Mouse (Mus musculus): ENCODE results near the gene Chad. TPM values are rescaled to one million over a fixed set of nuclear protein-coding genes. Genes with fewer than 3 reads are reported as not detected.

Chad gene
- polyA plus RNA-seq, 1 experiment from 2014 or later: 0.39 TPM

DNA sequence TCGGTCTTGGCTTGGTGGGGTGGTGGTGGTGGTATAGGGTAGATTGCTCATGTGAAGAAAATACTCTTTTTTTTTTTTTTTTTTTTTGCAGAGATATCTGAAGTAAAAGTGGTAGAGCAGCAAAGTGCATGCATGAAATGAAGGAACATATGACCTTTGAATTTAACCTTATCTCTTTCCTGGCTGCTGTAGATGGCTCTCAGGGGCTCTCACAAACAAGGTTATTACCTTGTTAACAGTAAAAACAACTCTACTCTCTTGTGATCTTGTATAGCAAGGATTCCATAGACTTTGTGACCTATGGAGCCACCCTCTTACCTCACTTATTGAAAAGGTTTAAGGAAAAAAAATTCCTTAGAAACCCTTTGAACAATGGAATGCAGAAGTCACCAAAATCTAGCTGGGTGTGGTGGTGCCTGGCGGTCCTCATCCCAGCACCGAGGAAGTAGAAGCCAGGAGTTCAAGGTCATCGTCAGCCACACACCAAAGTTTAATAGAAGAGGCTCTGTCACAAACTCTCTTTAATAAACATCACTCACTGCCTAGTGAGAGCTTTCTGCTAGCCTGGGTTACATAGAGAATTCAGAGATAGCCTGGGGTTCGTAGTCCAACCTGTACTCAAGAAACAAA is 15.4 kb downstream of the Chad start:
- Histone ChIP-seq H3K4me2 (ENCODE audit: low read length) (no peak overlapping the region), H3K27ac (ENCODE audit: low read depth, low read length) (no peak overlapping the region), H3K4me3 (ENCODE audit: low read length) (no peak overlapping the region), H3K27me3 (replicated peaks; ENCODE audit: control insufficient read depth, insufficient read depth, low read length) (no peaks in the 10 kb centered on the region), H3K4me1 (ENCODE audit: control insufficient read depth, insufficient read depth, low read depth, low read length) (no peaks in the 10 kb centered on the region), H3K9me3 (ENCODE audit: control insufficient read depth, low read length) (no peaks in the 10 kb centered on the region), H3K9ac (ENCODE audit: low read depth, low read length) (no peak overlapping the region), H3K36me3 (ENCODE audit: control insufficient read depth, insufficient read depth, low read length) (no peaks in the 10 kb centered on the region)
- ATAC-seq: no peak
- WGBS: 90% methylated on average over 5 of the region's 5 CpGs

DNA sequence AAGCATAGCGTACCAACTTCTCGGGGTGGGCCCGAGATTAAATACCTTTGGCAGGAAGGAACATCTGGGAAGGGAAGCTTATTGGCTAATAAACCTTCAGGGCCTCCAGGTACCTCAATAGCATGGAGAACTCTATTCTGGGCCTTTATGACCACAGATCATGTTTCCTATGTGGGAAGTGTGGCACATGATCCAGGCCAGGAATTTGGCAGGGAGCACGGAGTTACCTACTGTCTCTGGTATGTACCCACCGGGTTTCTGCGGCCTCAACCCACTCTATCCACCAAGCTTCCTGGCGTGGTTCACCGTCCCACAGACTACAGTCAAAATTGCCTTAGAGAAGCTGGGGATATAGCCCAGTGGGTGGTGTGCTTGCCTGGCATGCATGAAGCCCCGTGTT is 20.2 kb downstream of the Chad start:
- no peaks in the 10 kb centered on the region for H3K36me3 ChIP-seq (ENCODE audit: control insufficient read depth, insufficient read depth, low read length)
- no peaks in the 10 kb centered on the region for H3K27me3 ChIP-seq (replicated peaks; ENCODE audit: control insufficient read depth, insufficient read depth, low read length)
- no peak overlapping the region for H3K4me2 ChIP-seq (ENCODE audit: low read length)
- WGBS: 94% methylated on average over 9 of the region's 9 CpGs
- no peak overlapping the region for H3K27ac ChIP-seq (ENCODE audit: low read depth, low read length)
- H3K4me3 ChIP-seq (ENCODE audit: low read length): no peak overlapping the region
- H3K9ac ChIP-seq (ENCODE audit: low read depth, low read length): no peak overlapping the region
- no peaks in the 10 kb centered on the region for H3K4me1 ChIP-seq (ENCODE audit: control insufficient read depth, insufficient read depth, low read depth, low read length)
- ATAC-seq: no peak
- no peaks in the 10 kb centered on the region for H3K9me3 ChIP-seq (ENCODE audit: control insufficient read depth, low read length)

DNA sequence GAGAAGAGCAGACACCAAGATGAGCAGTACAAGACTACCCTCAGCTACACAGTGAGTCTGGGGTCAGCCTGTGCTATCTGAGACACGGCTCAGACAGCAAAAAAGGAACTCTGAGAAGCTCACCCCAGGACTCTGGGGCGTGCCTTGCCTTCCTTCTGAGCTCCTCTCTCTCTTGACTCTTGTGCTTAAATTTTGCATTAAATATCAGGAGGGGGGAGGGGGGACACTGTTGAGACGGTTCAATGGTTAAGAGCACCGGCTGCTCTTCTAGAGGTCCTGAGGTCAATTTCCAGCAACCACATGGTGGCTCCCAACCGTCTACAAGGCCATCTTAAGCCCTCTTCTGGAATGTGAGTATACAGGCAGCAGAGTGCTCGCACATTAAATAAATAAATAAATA is 22.7 kb downstream of the Chad start:
- ATAC-seq: no peak
- Histone ChIP-seq H3K9me3 (ENCODE audit: control insufficient read depth, low read length) (no peaks in the 10 kb centered on the region), H3K36me3 (ENCODE audit: control insufficient read depth, insufficient read depth, low read length) (no peaks in the 10 kb centered on the region), H3K4me2 (ENCODE audit: low read length) (no peak overlapping the region), H3K4me3 (ENCODE audit: low read length) (no peak overlapping the region), H3K4me1 (ENCODE audit: control insufficient read depth, insufficient read depth, low read depth, low read length) (no peaks in the 10 kb centered on the region), H3K27me3 (replicated peaks; ENCODE audit: control insufficient read depth, insufficient read depth, low read length) (no peaks in the 10 kb centered on the region), H3K9ac (ENCODE audit: low read depth, low read length) (no peak overlapping the region), H3K27ac (ENCODE audit: low read depth, low read length) (no peak overlapping the region)
- 75% methylated on average over 6 of the region's 6 CpGs for WGBS

DNA sequence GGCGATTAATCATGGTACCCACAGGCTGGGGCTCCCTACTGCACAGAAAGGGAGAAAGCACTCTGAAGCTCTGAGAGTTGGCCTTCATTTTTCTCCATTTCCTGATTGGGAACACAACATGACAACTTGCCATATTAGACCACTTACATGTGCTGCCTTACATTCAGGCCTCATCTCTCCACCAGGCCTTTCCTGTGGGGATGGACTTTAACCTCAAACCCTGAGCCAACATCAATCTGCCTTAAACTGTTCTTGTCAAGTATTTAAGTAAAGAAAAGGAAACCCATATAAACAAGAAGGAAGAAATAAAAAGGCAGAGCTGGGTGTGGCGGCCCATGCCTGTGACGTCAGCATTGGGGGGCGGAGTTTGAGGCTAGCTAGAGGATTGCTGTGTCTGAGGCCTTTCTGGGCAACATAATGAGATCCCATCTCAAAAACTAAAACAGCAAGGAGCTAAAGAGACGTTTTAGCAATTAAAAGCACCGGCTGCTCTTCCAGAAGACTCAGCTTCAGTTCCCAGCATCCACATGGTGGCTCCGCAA is 31.5 kb downstream of the Chad start:
- Histone ChIP-seq H3K9ac (ENCODE audit: low read depth, low read length) (no peak overlapping the region), H3K27ac (ENCODE audit: low read depth, low read length) (no peak overlapping the region), H3K36me3 (ENCODE audit: control insufficient read depth, insufficient read depth, low read length) (no peaks in the 10 kb centered on the region), H3K4me3 (ENCODE audit: low read length) (no peak overlapping the region), H3K27me3 (replicated peaks; ENCODE audit: control insufficient read depth, insufficient read depth, low read length) (no peaks in the 10 kb centered on the region), H3K4me2 (ENCODE audit: low read length) (no peak overlapping the region), H3K4me1 (ENCODE audit: control insufficient read depth, insufficient read depth, low read depth, low read length) (no peaks in the 10 kb centered on the region), H3K9me3 (ENCODE audit: control insufficient read depth, low read length) (no peaks in the 10 kb centered on the region)
- WGBS: 75% methylated on average over 7 of the region's 7 CpGs
- ATAC-seq: no peak

DNA sequence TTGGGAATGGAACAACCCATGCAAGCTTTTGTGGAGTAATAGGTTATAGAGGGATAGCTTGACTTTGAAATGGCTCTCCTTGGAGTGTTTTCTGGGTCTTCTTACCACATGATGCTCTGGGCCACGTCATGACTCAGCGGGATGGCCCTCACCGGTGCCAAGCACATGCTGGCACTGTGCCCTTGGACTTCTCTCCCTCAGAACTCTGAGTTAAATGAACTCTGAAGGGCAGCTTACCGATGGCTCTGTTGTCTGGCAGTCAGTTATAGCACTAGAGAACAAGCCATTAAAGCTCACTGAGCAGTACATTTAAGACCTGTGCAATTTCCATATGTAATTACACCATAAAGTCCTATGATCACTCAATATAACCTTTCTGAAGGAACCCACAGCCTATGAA is 32.5 kb downstream of the Chad start:
- Histone ChIP-seq H3K9ac (ENCODE audit: low read depth, low read length) (no peak overlapping the region), H3K27me3 (replicated peaks; ENCODE audit: control insufficient read depth, insufficient read depth, low read length) (no peaks in the 10 kb centered on the region), H3K4me1 (ENCODE audit: control insufficient read depth, insufficient read depth, low read depth, low read length) (no peaks in the 10 kb centered on the region; the same call in 1 of the 2 replicates), H3K4me3 (ENCODE audit: low read length) (no peak overlapping the region), H3K36me3 (ENCODE audit: control insufficient read depth, insufficient read depth, low read length) (no peaks in the 10 kb centered on the region), H3K27ac (ENCODE audit: low read depth, low read length) (no peak overlapping the region), H3K9me3 (ENCODE audit: control insufficient read depth, low read length) (no peaks in the 10 kb centered on the region), H3K4me2 (ENCODE audit: low read length) (no peak overlapping the region)
- no peak for ATAC-seq
- 71% methylated on average over 4 of the region's 4 CpGs for WGBS

DNA sequence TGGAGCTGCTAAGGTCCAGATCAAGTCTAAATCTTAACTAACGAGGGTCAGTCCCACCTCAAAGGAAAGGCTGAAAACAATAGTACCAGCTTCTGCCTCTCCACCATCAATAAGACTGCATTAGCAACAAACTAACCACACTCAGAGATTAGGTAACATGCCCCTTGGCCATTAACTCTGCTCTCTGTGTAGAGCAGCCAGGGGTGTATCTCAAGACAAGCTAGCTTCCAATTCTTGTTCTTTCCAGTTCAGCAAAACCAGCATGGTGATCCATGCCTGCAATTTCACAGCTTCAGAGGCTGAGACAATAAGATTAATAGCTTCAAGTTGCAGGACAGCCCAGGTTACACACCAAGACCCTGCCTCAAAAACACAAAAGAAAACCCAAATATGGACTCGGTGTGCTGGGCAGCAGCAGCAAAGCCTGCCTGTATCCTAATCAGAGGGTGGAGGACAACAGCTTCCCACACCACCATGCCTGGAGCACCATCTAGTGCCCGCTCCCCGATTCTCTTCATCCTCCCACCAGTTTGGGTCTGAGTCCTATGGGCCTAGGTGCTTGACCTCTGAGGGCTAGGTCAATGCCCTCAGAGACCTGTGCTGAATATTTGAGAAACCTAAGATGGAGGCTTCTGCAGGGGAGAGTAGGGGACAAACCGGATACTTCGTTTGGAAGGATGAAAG is 33.7 kb downstream of the Chad start:
- Histone ChIP-seq H3K4me3 (ENCODE audit: low read length) (no peak overlapping the region), H3K4me1 (ENCODE audit: control insufficient read depth, insufficient read depth, low read depth, low read length) (no peaks in the 10 kb centered on the region; the same call in 1 of the 2 replicates), H3K27me3 (replicated peaks; ENCODE audit: control insufficient read depth, insufficient read depth, low read length) (no peaks in the 10 kb centered on the region), H3K9me3 (ENCODE audit: control insufficient read depth, low read length) (no peaks in the 10 kb centered on the region), H3K36me3 (ENCODE audit: control insufficient read depth, insufficient read depth, low read length) (no peaks in the 10 kb centered on the region), H3K9ac (ENCODE audit: low read depth, low read length) (no peak overlapping the region), H3K27ac (ENCODE audit: low read depth, low read length) (no peak overlapping the region), H3K4me2 (ENCODE audit: low read length) (no peak overlapping the region)
- 86% methylated on average over 6 of the region's 6 CpGs for WGBS
- ATAC-seq: no peak

DNA sequence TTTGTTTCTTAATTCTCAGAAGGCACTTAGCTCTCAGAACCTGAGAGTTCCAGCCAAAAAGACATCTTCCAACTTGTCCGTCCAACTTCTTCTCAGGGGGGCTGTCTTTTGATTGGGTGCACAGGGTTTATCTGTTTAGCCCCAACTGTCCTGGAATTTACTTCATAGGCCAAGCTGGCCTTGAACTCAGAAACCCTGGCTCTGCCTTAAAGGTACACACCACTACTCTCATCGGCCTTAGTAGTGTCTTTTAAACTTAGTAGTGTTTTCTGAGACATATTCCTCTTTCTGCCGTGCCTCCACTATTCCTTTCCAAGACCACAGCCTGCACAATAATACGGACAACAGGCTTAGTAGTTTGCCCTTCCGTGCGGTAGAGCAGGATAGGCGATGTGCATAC is 35.6 kb downstream of the Chad start:
- Histone ChIP-seq H3K9ac (ENCODE audit: low read depth, low read length) (no peak overlapping the region), H3K9me3 (ENCODE audit: control insufficient read depth, low read length) (no peaks in the 10 kb centered on the region), H3K27me3 (replicated peaks; ENCODE audit: control insufficient read depth, insufficient read depth, low read length) (no peaks in the 10 kb centered on the region), H3K4me2 (ENCODE audit: low read length) (no peak overlapping the region; the same call in 1 of the 2 replicates), H3K27ac (ENCODE audit: low read depth, low read length) (no peak overlapping the region), H3K4me1 (ENCODE audit: control insufficient read depth, insufficient read depth, low read depth, low read length) (no peaks in the 10 kb centered on the region; the same call in 1 of the 2 replicates), H3K4me3 (ENCODE audit: low read length) (no peak overlapping the region), H3K36me3 (ENCODE audit: control insufficient read depth, insufficient read depth, low read length) (no peaks in the 10 kb centered on the region)
- no peak for ATAC-seq
- WGBS: 89% methylated on average over 7 of the region's 7 CpGs

DNA sequence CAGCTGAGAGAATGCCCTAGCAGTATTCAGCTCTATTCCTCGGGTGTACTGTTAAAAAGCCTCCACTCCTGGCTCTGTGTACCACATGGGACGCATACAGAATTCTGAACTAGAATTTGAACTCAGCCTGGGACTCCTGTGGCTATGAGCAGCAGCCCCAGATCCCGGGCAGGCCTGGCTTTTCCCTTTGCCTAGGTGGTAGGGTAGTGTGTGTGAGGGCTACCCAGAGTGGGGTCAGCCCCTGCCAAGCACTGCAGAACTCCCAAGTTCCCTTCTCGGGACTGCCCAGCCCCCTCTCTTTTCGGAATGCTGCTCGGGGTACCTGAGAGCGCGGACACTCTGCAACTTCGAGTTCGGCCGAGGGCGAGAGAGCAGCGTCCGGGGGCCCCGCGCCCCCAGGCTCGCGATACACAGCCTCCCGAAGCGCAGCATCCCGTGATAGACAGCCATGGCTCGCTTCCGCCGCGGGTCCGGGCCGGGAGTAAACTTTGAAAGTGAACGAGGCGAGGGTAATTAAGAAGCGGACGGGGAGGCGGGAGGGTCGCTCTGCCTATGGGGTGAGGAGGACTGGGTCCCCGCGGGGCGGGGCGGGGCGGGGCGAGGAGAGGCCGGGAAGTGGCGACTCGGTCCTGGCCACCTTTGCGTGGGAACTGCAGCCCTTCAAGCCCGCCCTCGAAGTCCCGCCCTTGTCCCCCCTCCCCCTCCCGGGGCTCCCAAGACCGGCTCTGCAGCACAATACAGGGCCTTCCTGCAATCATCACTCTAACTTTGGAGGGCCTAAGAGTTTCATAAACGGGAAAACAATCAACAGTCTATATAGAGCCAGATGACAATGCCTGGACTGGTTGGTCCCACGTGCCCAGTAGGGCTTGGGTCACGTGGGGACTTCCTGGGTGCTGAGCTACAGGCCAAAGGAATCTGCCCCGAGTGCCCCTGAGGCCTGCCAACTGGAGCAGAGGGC is 36.8 kb downstream of the Chad start, which contains the start of gene Acsf2:
Gene Acsf2, minus strand, starts transcription at position 551 of the 961 bp plus-strand sequence.
- Histone ChIP-seq H3K4me3 (ENCODE audit: low read length) (peak within 1 kb of the TSS; percentile 41), H3K4me2 (ENCODE audit: low read length) (peak within 1 kb of the TSS; percentile 80), H3K27me3 (replicated peaks; ENCODE audit: control insufficient read depth, insufficient read depth, low read length) (no peaks in the 10 kb centered on the region), H3K27ac (ENCODE audit: low read depth, low read length) (no peak within 1 kb of the TSS), H3K9ac (ENCODE audit: low read depth, low read length) (peak within 1 kb of the TSS; percentile 8), H3K4me1 (ENCODE audit: control insufficient read depth, insufficient read depth, low read depth, low read length) (no peaks in the 10 kb centered on the region; the same call in 1 of the 2 replicates), H3K9me3 (ENCODE audit: control insufficient read depth, low read length) (no peaks in the 10 kb centered on the region), H3K36me3 (ENCODE audit: control insufficient read depth, insufficient read depth, low read length) (no peaks in the 10 kb centered on the region)
- ATAC-seq: peak; percentile 88
- 3% methylated on average over 50 of the region's 52 CpGs for WGBS
